Mouse (Mus musculus): ENCODE results near the gene Akap7.

The Akap7 gene

DNA sequence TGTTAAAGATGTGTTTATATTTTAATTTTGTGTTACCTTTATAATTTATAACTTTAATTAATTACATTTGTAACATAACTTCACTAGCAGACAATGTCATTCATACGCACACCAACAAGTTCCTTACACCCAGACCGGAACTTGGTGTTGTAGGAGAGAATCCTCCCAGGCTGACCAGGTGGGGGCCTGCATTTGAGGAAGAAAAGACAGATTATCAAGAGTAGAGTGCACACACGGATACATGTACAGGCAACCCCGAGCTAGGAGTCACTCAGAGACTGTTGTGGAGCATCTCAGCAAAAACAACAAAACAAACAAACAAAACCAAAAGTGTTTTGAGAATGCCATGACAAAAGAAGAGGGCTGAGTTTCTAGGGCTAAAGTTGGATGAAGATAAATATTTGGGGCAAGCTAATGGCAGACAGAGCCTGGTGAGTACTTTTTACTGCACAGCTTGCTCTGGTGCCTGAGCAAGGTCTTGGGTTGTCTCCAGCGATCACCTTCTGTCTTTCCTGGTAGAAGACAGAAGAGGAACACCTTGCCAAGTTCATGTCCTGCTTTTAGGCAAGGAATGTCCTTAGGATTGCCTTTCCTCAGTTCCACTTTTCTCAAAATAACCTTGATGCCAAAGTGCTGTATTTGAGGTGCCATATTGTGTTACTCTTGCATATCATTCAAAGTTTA, 186.7 kb downstream of the Akap7 start:
- no peak for DNase-seq (ENCODE audit: low spot score)

All from lung, postnatal 25 days (tissue).